Mouse (Mus musculus): ENCODE measurements around the gene Thap3. TPM values are rescaled to one million over a fixed set of nuclear protein-coding genes. Genes with fewer than 3 reads are reported as not detected.

Gene Thap3
- polyA plus RNA-seq, 1 experiment: 23.6 TPM

GRCm38 (mm10) chr4:152026751-152027508 lies 38.1 kb upstream of the Thap3 start:
- peak overlapping the region; percentile 69 for H3K27ac ChIP-seq (ENCODE audit: control insufficient read depth, insufficient read depth, low read depth, low read length, poor library complexity)
- no peak for TF ChIP-seq POLR2A (IDR thresholded peaks at IDR 0.05; ENCODE audit: borderline replicate concordance, control insufficient read depth, low read depth, low read length)
- TF ChIP-seq CTCF (IDR thresholded peaks at IDR 0.05; ENCODE audit: control insufficient read depth, insufficient read depth, low read length): no peak
- peaks cover 2% of the 10 kb centered on the region for H3K4me1 ChIP-seq (ENCODE audit: control insufficient read depth, insufficient read depth, low read length)
- H3K4me3 ChIP-seq (replicated peaks; ENCODE audit: control insufficient read depth, low read depth, low read length): peak overlapping the region; percentile 79
- WGBS: 5% methylated on average over 41 of the region's 41 CpGs

GRCm38 (mm10) chr4:152024525-152024924 lies 35.7 kb upstream of the Thap3 start:
- H3K4me3 ChIP-seq (replicated peaks; ENCODE audit: control insufficient read depth, low read depth, low read length): no peak overlapping the region
- TF ChIP-seq POLR2A (IDR thresholded peaks at IDR 0.05; ENCODE audit: borderline replicate concordance, control insufficient read depth, low read depth, low read length): no peak
- no peak for TF ChIP-seq CTCF (IDR thresholded peaks at IDR 0.05; ENCODE audit: control insufficient read depth, insufficient read depth, low read length)
- H3K4me1 ChIP-seq (ENCODE audit: control insufficient read depth, insufficient read depth, low read length): peaks cover 2% of the 10 kb centered on the region
- 86% methylated on average over 11 of the region's 11 CpGs for WGBS
- H3K27ac ChIP-seq (ENCODE audit: control insufficient read depth, insufficient read depth, low read depth, low read length, poor library complexity): no peak overlapping the region

- Histone ChIP-seq H3K27ac (ENCODE audit: control insufficient read depth, insufficient read depth, low read depth, low read length, poor library complexity) (no peak overlapping the region), H3K4me1 (ENCODE audit: control insufficient read depth, insufficient read depth, low read length) (peaks cover 2% of the 10 kb centered on the region), H3K4me3 (replicated peaks; ENCODE audit: control insufficient read depth, low read depth, low read length) (no peak overlapping the region)
- TF ChIP-seq CTCF (IDR thresholded peaks at IDR 0.05; ENCODE audit: control insufficient read depth, insufficient read depth, low read length): no peak
- no peak for TF ChIP-seq POLR2A (IDR thresholded peaks at IDR 0.05; ENCODE audit: borderline replicate concordance, control insufficient read depth, low read depth, low read length)
- WGBS: 85% methylated on average over 8 of the region's 8 CpGs
Measured at GRCm38 (mm10) chr4:152022506-152022905, 33.7 kb upstream of the Thap3 start.

GRCm38 (mm10) chr4:152021568-152022097 lies 32.8 kb upstream of the Thap3 start:
- Histone ChIP-seq H3K27ac (ENCODE audit: control insufficient read depth, insufficient read depth, low read depth, low read length, poor library complexity) (no peak overlapping the region), H3K4me3 (replicated peaks; ENCODE audit: control insufficient read depth, low read depth, low read length) (no peak overlapping the region), H3K4me1 (ENCODE audit: control insufficient read depth, insufficient read depth, low read length) (peaks cover 2% of the 10 kb centered on the region)
- 0 out of 2 replicates have a peak, but pooled peaks have one; percentile 1 for TF ChIP-seq CTCF (IDR thresholded peaks at IDR 0.05; ENCODE audit: control insufficient read depth, insufficient read depth, low read length)
- no peak for TF ChIP-seq POLR2A (IDR thresholded peaks at IDR 0.05; ENCODE audit: borderline replicate concordance, control insufficient read depth, low read depth, low read length)
- 84% methylated on average over 12 of the region's 12 CpGs for WGBS

- Histone ChIP-seq H3K27ac (ENCODE audit: control insufficient read depth, insufficient read depth, low read depth, low read length, poor library complexity) (no peak overlapping the region), H3K4me1 (ENCODE audit: control insufficient read depth, insufficient read depth, low read length) (no peaks in the 10 kb centered on the region), H3K4me3 (replicated peaks; ENCODE audit: control insufficient read depth, low read depth, low read length) (no peak overlapping the region)
- WGBS: 91% methylated on average over 21 of the region's 21 CpGs
- TF ChIP-seq POLR2A (IDR thresholded peaks at IDR 0.05; ENCODE audit: borderline replicate concordance, control insufficient read depth, low read depth, low read length): no peak
- TF ChIP-seq CTCF (IDR thresholded peaks at IDR 0.05; ENCODE audit: control insufficient read depth, insufficient read depth, low read length): no peak
Measured at GRCm38 (mm10) chr4:152020024-152020423, 31.2 kb upstream of the Thap3 start.

- Histone ChIP-seq H3K4me3 (replicated peaks; ENCODE audit: control insufficient read depth, low read depth, low read length) (no peak overlapping the region), H3K4me1 (ENCODE audit: control insufficient read depth, insufficient read depth, low read length) (no peaks in the 10 kb centered on the region)
- WGBS: 86% methylated on average over 6 of the region's 6 CpGs
Measured at GRCm38 (mm10) chr4:152019073-152019472, 30.3 kb upstream of the Thap3 start.

GRCm38 (mm10) chr4:152013036-152013813 lies 24.4 kb upstream of the Thap3 start:
- TF ChIP-seq CTCF (IDR thresholded peaks at IDR 0.05; ENCODE audit: control insufficient read depth, insufficient read depth, low read length) (no peak), POLR2A (IDR thresholded peaks at IDR 0.05; ENCODE audit: borderline replicate concordance, control insufficient read depth, low read depth, low read length) (no peak)
- Histone ChIP-seq H3K27ac (ENCODE audit: control insufficient read depth, insufficient read depth, low read depth, low read length, poor library complexity) (no peak overlapping the region), H3K4me1 (ENCODE audit: control insufficient read depth, insufficient read depth, low read length) (no peaks in the 10 kb centered on the region), H3K4me3 (replicated peaks; ENCODE audit: control insufficient read depth, low read depth, low read length) (no peak overlapping the region)
- WGBS: 70% methylated on average over 12 of the region's 12 CpGs

More at GRCm38 (mm10) chr4:152019073-152019472, 30.3 kb upstream of the Thap3 start:
- H3K27ac ChIP-seq (ENCODE audit: control insufficient read depth, insufficient read depth, low read depth, low read length, poor library complexity): no peak overlapping the region
- no peak for TF ChIP-seq POLR2A (IDR thresholded peaks at IDR 0.05; ENCODE audit: borderline replicate concordance, control insufficient read depth, low read depth, low read length)
- TF ChIP-seq CTCF (IDR thresholded peaks at IDR 0.05; ENCODE audit: control insufficient read depth, insufficient read depth, low read length): no peak

- TF ChIP-seq POLR2A (IDR thresholded peaks at IDR 0.05; ENCODE audit: borderline replicate concordance, control insufficient read depth, low read depth, low read length) (no peak; the same call in 1 of the 2 replicates), CTCF (IDR thresholded peaks at IDR 0.05; ENCODE audit: control insufficient read depth, insufficient read depth, low read length) (no peak)
- Histone ChIP-seq H3K4me1 (ENCODE audit: control insufficient read depth, insufficient read depth, low read length) (no peaks in the 10 kb centered on the region), H3K27ac (ENCODE audit: control insufficient read depth, insufficient read depth, low read depth, low read length, poor library complexity) (no peak overlapping the region), H3K4me3 (replicated peaks; ENCODE audit: control insufficient read depth, low read depth, low read length) (no peak overlapping the region)
- 91% methylated on average over 16 of the region's 16 CpGs for WGBS
Measured at GRCm38 (mm10) chr4:152012109-152012508, 23.3 kb upstream of the Thap3 start.
